Mouse (Mus musculus): ENCODE measurements around the gene Cwh43.

Gene Cwh43

GRCm38 (mm10) chr5:73405981-73406722, at the start of gene Cwh43:
Gene Cwh43 (plus strand): TSS chr5:73406075.
- no peak for DNase-seq (ENCODE audit: low spot score)

- no peak for DNase-seq (ENCODE audit: low spot score)
These were observed 46.6 kb upstream of the Cwh43 start for GRCm38 (mm10) chr5:73359134-73359751.

- DNase-seq (ENCODE audit: low spot score): no peak
These were observed 46.1 kb upstream of the Cwh43 start for GRCm38 (mm10) chr5:73359752-73360141.

GRCm38 (mm10) chr5:73360240-73360639, 45.6 kb upstream of the Cwh43 start:
- DNase-seq (ENCODE audit: low spot score): no peak

GRCm38 (mm10) chr5:73362338-73362737, 43.5 kb upstream of the Cwh43 start:
- no peak for DNase-seq (ENCODE audit: low spot score)

- DNase-seq (ENCODE audit: low spot score): no peak
These were observed 43.1 kb upstream of the Cwh43 start for GRCm38 (mm10) chr5:73362791-73363190.

GRCm38 (mm10) chr5:73364107-73364864, 41.6 kb upstream of the Cwh43 start:
- DNase-seq (ENCODE audit: low spot score): no peak

GRCm38 (mm10) chr5:73367906-73368305, 38.0 kb upstream of the Cwh43 start:
- no peak for DNase-seq (ENCODE audit: low spot score)

GRCm38 (mm10) chr5:73368845-73369447, 36.9 kb upstream of the Cwh43 start:
- no peak for DNase-seq (ENCODE audit: low spot score)

GRCm38 (mm10) chr5:73369731-73370130, 36.1 kb upstream of the Cwh43 start:
- DNase-seq (ENCODE audit: low spot score): no peak

GRCm38 (mm10) chr5:73372601-73373000, 33.3 kb upstream of the Cwh43 start:
- no peak for DNase-seq (ENCODE audit: low spot score)

GRCm38 (mm10) chr5:73373184-73373583, 32.7 kb upstream of the Cwh43 start:
- DNase-seq (ENCODE audit: low spot score): no peak

GRCm38 (mm10) chr5:73376041-73376440, 29.8 kb upstream of the Cwh43 start:
- no peak for DNase-seq (ENCODE audit: low spot score)

GRCm38 (mm10) chr5:73376491-73376890, 29.4 kb upstream of the Cwh43 start:
- no peak for DNase-seq (ENCODE audit: low spot score)

GRCm38 (mm10) chr5:73379908-73380307, 26.0 kb upstream of the Cwh43 start:
- peak; percentile 48 for DNase-seq (ENCODE audit: low spot score)

- DNase-seq (ENCODE audit: low spot score): no peak
These were observed 25.0 kb upstream of the Cwh43 start for GRCm38 (mm10) chr5:73380829-73381228.

GRCm38 (mm10) chr5:73381510-73381909, 24.4 kb upstream of the Cwh43 start:
- DNase-seq (ENCODE audit: low spot score): no peak

- no peak for DNase-seq (ENCODE audit: low spot score)
These were observed 23.8 kb upstream of the Cwh43 start for GRCm38 (mm10) chr5:73381976-73382540.

- peak; percentile 59 for DNase-seq (ENCODE audit: low spot score)
These were observed 22.9 kb upstream of the Cwh43 start for GRCm38 (mm10) chr5:73382737-73383646.

GRCm38 (mm10) chr5:73383647-73383970, 22.3 kb upstream of the Cwh43 start:
- DNase-seq (ENCODE audit: low spot score): no peak

GRCm38 (mm10) chr5:73393041-73393440, 12.8 kb upstream of the Cwh43 start:
- no peak for DNase-seq (ENCODE audit: low spot score)
